Mouse (Mus musculus): ENCODE data around the gene Gpatch2.

The Gpatch2 gene

GRCm38 (mm10) chr1:187244734-187245133, 29.4 kb downstream of the Gpatch2 start:
- DNase-seq (ENCODE audit: low spot score), result peak; percentile 49

- no peak for DNase-seq (ENCODE audit: low spot score)
These were observed 35.5 kb downstream of the Gpatch2 start for GRCm38 (mm10) chr1:187250741-187251262.

GRCm38 (mm10) chr1:187258756-187259155, 43.4 kb downstream of the Gpatch2 start:
- DNase-seq (ENCODE audit: low spot score), result peak; percentile 52

GRCm38 (mm10) chr1:187267601-187268000, 52.3 kb downstream of the Gpatch2 start:
- DNase-seq (ENCODE audit: low spot score), result peak; percentile 21

GRCm38 (mm10) chr1:187270318-187271247, 55.3 kb downstream of the Gpatch2 start:
- peak; percentile 71 for DNase-seq (ENCODE audit: low spot score)

GRCm38 (mm10) chr1:187277324-187277723, 62.0 kb downstream of the Gpatch2 start:
- no peak for DNase-seq (ENCODE audit: low spot score)

- DNase-seq (ENCODE audit: low spot score), result no peak
These were observed 63.2 kb downstream of the Gpatch2 start for GRCm38 (mm10) chr1:187278472-187278871.

- no peak for DNase-seq (ENCODE audit: low spot score)
These were observed 64.5 kb downstream of the Gpatch2 start for GRCm38 (mm10) chr1:187279776-187280175.

GRCm38 (mm10) chr1:187282321-187282720, 67.0 kb downstream of the Gpatch2 start:
- no peak for DNase-seq (ENCODE audit: low spot score)

GRCm38 (mm10) chr1:187282804-187283203, 67.5 kb downstream of the Gpatch2 start:
- no peak for DNase-seq (ENCODE audit: low spot score)

GRCm38 (mm10) chr1:187285735-187286134, 70.4 kb downstream of the Gpatch2 start:
- no peak for DNase-seq (ENCODE audit: low spot score)

GRCm38 (mm10) chr1:187286411-187286810, 71.1 kb downstream of the Gpatch2 start:
- DNase-seq (ENCODE audit: low spot score), result no peak

- no peak for DNase-seq (ENCODE audit: low spot score)
These were observed 71.6 kb downstream of the Gpatch2 start for GRCm38 (mm10) chr1:187286924-187287323.

GRCm38 (mm10) chr1:187290186-187290585, 74.9 kb downstream of the Gpatch2 start:
- no peak for DNase-seq (ENCODE audit: low spot score)

GRCm38 (mm10) chr1:187291480-187292394, 76.4 kb downstream of the Gpatch2 start:
- DNase-seq (ENCODE audit: low spot score), result no peak

- no peak for DNase-seq (ENCODE audit: low spot score)
These were observed 77.1 kb downstream of the Gpatch2 start for GRCm38 (mm10) chr1:187292395-187292749.

- no peak for DNase-seq (ENCODE audit: low spot score)
These were observed 77.9 kb downstream of the Gpatch2 start for GRCm38 (mm10) chr1:187293233-187293632.

GRCm38 (mm10) chr1:187294522-187294921, 79.2 kb downstream of the Gpatch2 start:
- no peak for DNase-seq (ENCODE audit: low spot score)

- no peak for DNase-seq (ENCODE audit: low spot score)
These were observed 79.8 kb downstream of the Gpatch2 start for GRCm38 (mm10) chr1:187295038-187295559.

- DNase-seq (ENCODE audit: low spot score), result no peak
These were observed 80.4 kb downstream of the Gpatch2 start for GRCm38 (mm10) chr1:187295711-187296110.

- DNase-seq (ENCODE audit: low spot score), result no peak
These were observed 83.9 kb downstream of the Gpatch2 start for GRCm38 (mm10) chr1:187299236-187299635.

GRCm38 (mm10) chr1:187300626-187301025, 85.3 kb downstream of the Gpatch2 start:
- DNase-seq (ENCODE audit: low spot score), result peak; percentile 44

Data from adipocyte (in vitro differentiated cells).